Mouse (Mus musculus): Measurements from ENCODE around the gene Tmem52. TPM values are rescaled to one million over a fixed set of nuclear protein-coding genes. Genes with fewer than 3 reads are reported as not detected.
A peak's percentile ranks its signal among the peaks of the same experiment; 100 is the strongest.
"Not testable (repeated sequence)": the region's sequence is repeated elsewhere in the genome, so short reads cannot be mapped to it uniquely, and the experiment has no call there.

Tmem52 gene
- polyA plus RNA-seq, 1 experiment from 2014 or later = not detected

DNA sequence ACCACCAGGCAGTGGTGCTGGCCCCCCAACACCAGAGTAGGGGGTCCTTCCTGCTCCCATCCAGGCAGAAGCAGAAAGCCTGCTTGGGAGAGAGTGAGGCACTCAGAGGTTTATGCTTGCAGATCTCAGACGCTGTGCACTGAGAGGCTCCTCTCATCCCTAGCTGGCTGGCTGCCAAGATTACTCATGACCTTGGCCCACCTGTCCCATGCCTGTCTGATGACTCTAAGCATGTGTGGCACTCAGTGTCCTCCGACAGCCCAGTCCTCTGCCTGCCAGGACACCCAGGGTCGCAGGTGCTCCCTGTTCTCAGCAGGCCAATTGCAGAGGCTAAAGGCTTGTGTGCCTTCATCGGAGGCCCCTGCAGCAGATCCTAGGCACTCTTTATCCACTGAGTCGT lies 4.4 kb downstream of the Tmem52 start:
- Histone ChIP-seq H3K9ac (replicated peaks) (no peak overlapping the region), H3K4me3 (replicated peaks) (no peak overlapping the region), H3K4me2 (replicated peaks) (no peak overlapping the region), H3K9me3 (no peaks in the 10 kb centered on the region), H3K27ac (no peak overlapping the region), H3K36me3 (no peaks in the 10 kb centered on the region), H3K27me3 (no peaks in the 10 kb centered on the region; the same call in 1 of the 2 replicates), H3K4me1 (replicated peaks) (0 out of 2 replicates have a peak, but pooled peaks cover 7% of the 10 kb centered on the region)
- WGBS = 56% methylated on average over 5 of the region's 5 CpGs
- ATAC-seq = no peak

- not testable (repeated sequence) for H3K27me3 ChIP-seq; H3K4me3 ChIP-seq (replicated peaks); ATAC-seq; H3K27ac ChIP-seq; H3K4me1 ChIP-seq (replicated peaks); H3K4me2 ChIP-seq (replicated peaks); H3K36me3 ChIP-seq; H3K9me3 ChIP-seq; H3K9ac ChIP-seq (replicated peaks)
- 59% methylated on average over 2 of the region's 2 CpGs for WGBS
These were observed 4.9 kb downstream of the Tmem52 start for GRCm38 (mm10) chr4:155473796-155474195.

DNA sequence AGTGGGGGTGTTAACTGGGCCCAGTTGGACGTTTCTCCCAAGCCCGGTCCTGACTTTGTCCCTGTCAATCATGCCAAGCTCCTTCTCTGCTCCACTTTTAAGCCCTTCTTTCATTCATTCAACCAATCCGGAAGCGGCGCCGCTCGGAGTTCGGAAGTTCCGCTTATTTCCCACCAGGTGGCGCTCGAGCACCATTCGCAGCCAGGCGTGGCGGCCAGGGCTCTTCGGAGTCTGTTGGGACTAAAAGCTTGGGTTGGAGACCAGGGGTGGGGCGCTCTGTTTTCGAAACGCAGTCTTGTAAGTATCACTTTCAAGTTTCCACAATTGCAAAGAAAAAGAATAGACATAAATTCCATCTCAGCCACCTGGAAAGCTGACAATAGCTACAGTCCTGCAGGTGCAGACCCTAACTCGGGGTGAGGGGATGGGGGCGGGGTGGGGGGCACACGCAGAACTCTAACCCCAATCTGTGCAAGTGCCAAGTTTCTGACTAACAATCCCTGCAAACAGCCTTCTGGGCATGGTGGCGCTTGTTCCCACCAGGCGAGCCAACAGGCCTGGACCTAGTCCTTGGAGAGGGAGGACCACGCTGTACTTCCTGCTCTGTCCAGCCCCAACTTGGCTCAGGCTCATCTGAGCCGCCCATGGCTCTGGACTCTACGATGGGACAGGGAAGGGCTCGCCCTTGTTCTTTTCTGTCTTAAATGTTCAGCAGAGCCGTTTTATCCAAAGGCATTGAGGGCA lies 12.6 kb downstream of the Tmem52 start:
- peak; percentile 81 for ATAC-seq
- Histone ChIP-seq H3K27me3 (no peaks in the 10 kb centered on the region; the same call in 1 of the 2 replicates), H3K9ac (replicated peaks) (no peak overlapping the region; the same call in 1 of the 2 replicates), H3K27ac (no peak overlapping the region), H3K36me3 (no peaks in the 10 kb centered on the region), H3K4me3 (replicated peaks) (no peak overlapping the region), H3K4me1 (replicated peaks) (no peaks in the 10 kb centered on the region), H3K9me3 (no peaks in the 10 kb centered on the region), H3K4me2 (replicated peaks) (peak overlapping the region; percentile 38)
- WGBS = 25% methylated on average over 28 of the region's 28 CpGs

GRCm38 (mm10) chr4:155482125-155482480 lies 13.2 kb downstream of the Tmem52 start:
- ATAC-seq = no peak
- no peaks in the 10 kb centered on the region for H3K9me3 ChIP-seq
- H3K27me3 ChIP-seq = no peaks in the 10 kb centered on the region; the same call in 1 of the 2 replicates
- no peak overlapping the region for H3K4me2 ChIP-seq (replicated peaks)
- H3K4me3 ChIP-seq (replicated peaks) = no peak overlapping the region
- WGBS = 90% methylated on average over 6 of the region's 6 CpGs
- H3K9ac ChIP-seq (replicated peaks) = no peak overlapping the region
- H3K4me1 ChIP-seq (replicated peaks) = no peaks in the 10 kb centered on the region
- no peak overlapping the region for H3K27ac ChIP-seq
- H3K36me3 ChIP-seq = no peaks in the 10 kb centered on the region

DNA sequence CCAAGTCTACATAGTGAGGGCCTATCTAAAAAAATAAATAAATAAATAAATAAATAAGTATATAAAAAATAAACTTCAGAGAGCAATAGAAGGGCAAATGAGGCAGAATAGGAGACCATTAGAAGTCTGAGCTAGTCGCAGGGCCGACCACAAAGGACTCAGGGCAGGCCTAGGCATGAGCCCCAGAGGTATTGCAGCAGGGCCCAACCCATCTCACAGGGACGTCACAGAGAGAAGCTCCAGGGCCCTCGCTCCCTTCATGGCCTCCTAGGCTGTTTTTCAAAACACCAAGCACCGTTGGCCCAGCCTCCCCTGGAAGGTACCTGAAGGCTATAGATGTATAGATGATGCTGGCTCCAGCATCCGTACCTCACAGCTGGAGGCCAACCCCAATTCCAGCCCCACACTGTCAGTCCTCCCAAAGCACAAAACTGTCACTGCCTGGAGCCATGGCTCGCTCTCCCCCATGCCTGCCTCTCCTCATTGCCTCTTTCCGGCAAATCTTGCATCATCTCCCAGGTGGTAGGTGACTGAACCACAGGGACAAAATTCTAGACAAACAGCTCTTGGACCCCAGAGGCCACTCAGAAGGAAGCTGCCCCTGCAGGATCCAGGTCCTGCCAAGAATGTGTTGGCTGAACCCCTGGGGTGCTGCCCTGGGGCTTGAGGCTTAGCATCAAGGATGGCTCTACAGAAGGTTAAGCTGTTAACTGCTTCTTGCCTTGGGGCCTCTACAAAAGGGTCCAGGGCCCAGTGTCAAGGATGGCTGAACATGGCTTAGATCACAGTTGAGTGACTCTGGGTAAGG lies 14.0 kb downstream of the Tmem52 start:
- no peak overlapping the region for H3K4me3 ChIP-seq (replicated peaks)
- H3K4me1 ChIP-seq (replicated peaks) = peaks cover 5% of the 10 kb centered on the region
- no peak overlapping the region for H3K27ac ChIP-seq
- H3K27me3 ChIP-seq = no peaks in the 10 kb centered on the region; the same call in 1 of the 2 replicates
- 58% methylated on average over 8 of the region's 8 CpGs for WGBS
- no peak overlapping the region for H3K4me2 ChIP-seq (replicated peaks)
- no peaks in the 10 kb centered on the region for H3K9me3 ChIP-seq
- ATAC-seq = no peak
- H3K9ac ChIP-seq (replicated peaks) = 0 out of 2 replicates have a peak overlapping the region, but pooled peaks have one; percentile 16
- H3K36me3 ChIP-seq = no peaks in the 10 kb centered on the region

GRCm38 (mm10) chr4:155485521-155485920 lies 16.6 kb downstream of the Tmem52 start:
- no peak for ATAC-seq

DNA sequence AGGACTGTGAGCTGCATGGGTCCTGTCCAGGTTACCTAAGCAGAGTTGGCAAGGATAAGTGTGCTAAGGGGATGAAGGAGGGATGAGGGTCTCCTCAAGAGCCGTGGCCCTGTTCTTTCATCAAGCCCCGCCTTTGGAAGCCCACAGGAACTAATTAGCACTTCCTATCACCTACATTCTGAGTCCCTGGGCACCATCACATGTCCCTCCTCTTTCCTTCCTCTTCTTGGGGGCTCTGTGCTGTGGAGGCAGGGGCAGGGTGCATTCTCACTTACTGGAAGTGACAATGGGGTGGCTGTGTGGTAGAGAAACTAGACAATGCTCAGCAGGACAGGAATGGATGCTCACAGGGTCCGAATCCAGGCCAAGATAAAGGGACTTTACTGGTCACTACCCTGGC lies 18.8 kb downstream of the Tmem52 start:
- no peak for ATAC-seq
- no peak overlapping the region for H3K9ac ChIP-seq (replicated peaks)
- 51% methylated on average over 3 of the region's 3 CpGs for WGBS
- no peak overlapping the region for H3K4me2 ChIP-seq (replicated peaks)
- peak overlapping the region; percentile 40; the same call in 1 of the 2 replicates for H3K27ac ChIP-seq
- H3K4me3 ChIP-seq (replicated peaks) = no peak overlapping the region
- no peaks in the 10 kb centered on the region for H3K9me3 ChIP-seq
- H3K4me1 ChIP-seq (replicated peaks) = peaks cover 25% of the 10 kb centered on the region
- no peaks in the 10 kb centered on the region for H3K36me3 ChIP-seq
- no peaks in the 10 kb centered on the region for H3K27me3 ChIP-seq

More at GRCm38 (mm10) chr4:155485521-155485920, 16.6 kb downstream of the Tmem52 start:
- Histone ChIP-seq H3K9ac (replicated peaks) (no peak overlapping the region), H3K4me3 (replicated peaks) (no peak overlapping the region), H3K27me3 (no peaks in the 10 kb centered on the region; the same call in 1 of the 2 replicates), H3K4me1 (replicated peaks) (peaks cover 21% of the 10 kb centered on the region), H3K4me2 (replicated peaks) (no peak overlapping the region), H3K9me3 (no peaks in the 10 kb centered on the region), H3K36me3 (no peaks in the 10 kb centered on the region), H3K27ac (no peak overlapping the region)
- 84% methylated on average over 3 of the region's 3 CpGs for WGBS

- H3K4me3 ChIP-seq (replicated peaks) = no peak overlapping the region
- H3K36me3 ChIP-seq = no peaks in the 10 kb centered on the region
- H3K9me3 ChIP-seq = no peaks in the 10 kb centered on the region
- no peaks in the 10 kb centered on the region for H3K27me3 ChIP-seq
- peak overlapping the region; percentile 57; the same call in 1 of the 2 replicates for H3K27ac ChIP-seq
- H3K4me1 ChIP-seq (replicated peaks) = peaks cover 32% of the 10 kb centered on the region
- ATAC-seq = no peak
- WGBS = 75% methylated on average over 8 of the region's 8 CpGs
- no peak overlapping the region for H3K4me2 ChIP-seq (replicated peaks)
- 0 out of 2 replicates have a peak overlapping the region, but pooled peaks have one; percentile 34 for H3K9ac ChIP-seq (replicated peaks)
These were observed 19.5 kb downstream of the Tmem52 start for GRCm38 (mm10) chr4:155488232-155489025.

DNA sequence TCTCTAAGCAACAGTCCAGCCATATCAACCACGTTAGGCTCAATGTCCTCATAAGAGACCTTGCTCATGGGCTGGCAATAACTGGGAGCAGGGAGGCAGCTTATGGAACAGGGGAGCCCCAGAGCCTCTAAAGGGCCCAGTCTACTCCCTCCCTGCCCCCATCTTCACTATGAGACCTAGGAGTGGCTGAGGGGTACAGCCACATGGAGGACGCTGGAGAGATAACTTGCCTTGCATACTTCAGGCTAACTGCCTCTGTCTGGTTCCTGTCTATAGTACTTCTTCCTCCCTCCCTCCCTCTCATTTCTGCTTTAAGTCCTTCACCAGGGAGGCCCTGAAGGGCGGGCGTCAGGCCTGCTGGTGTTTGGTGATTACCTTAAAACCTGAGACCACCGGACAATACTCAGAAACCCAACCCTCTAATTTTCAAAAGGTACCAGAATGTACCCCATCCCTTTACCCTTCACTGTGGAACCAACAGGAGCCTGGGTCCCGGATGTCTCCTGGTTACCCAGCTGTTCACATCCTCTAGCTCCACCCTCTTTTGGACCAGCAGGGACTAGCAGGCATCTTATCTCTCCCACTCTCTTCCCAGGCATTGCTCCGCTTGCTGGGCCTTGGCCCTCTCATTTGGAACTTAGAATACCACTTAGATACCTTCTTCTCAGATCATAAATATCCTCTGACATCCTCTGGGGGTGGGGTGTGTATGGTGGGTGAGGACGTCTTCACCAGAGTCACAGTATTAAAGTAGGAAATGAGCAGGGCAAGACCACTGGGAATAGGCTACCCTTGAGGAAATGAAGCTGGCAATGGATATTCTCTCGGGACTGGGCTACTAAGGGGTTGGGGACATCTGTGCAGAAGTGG lies 20.4 kb downstream of the Tmem52 start:
- Histone ChIP-seq H3K4me3 (replicated peaks) (no peak overlapping the region), H3K27me3 (no peaks in the 10 kb centered on the region), H3K4me1 (replicated peaks) (peaks cover 41% of the 10 kb centered on the region), H3K9ac (replicated peaks) (no peak overlapping the region), H3K4me2 (replicated peaks) (no peak overlapping the region), H3K36me3 (no peaks in the 10 kb centered on the region), H3K9me3 (no peaks in the 10 kb centered on the region), H3K27ac (no peak overlapping the region)
- ATAC-seq = no peak
- WGBS = 89% methylated on average over 9 of the region's 9 CpGs

- Histone ChIP-seq H3K9ac (replicated peaks) (peak overlapping the region; percentile 100), H3K36me3 (no peaks in the 10 kb centered on the region), H3K27me3 (no peaks in the 10 kb centered on the region), H3K4me1 (replicated peaks) (peaks cover 52% of the 10 kb centered on the region), H3K4me2 (replicated peaks) (peak overlapping the region; percentile 80), H3K27ac (peak overlapping the region; percentile 96), H3K9me3 (no peaks in the 10 kb centered on the region), H3K4me3 (replicated peaks) (peak overlapping the region; percentile 99)
- no peak for ATAC-seq
- 26% methylated on average over 5 of the region's 5 CpGs for WGBS
These were observed 21.5 kb downstream of the Tmem52 start for GRCm38 (mm10) chr4:155490456-155490855.

DNA sequence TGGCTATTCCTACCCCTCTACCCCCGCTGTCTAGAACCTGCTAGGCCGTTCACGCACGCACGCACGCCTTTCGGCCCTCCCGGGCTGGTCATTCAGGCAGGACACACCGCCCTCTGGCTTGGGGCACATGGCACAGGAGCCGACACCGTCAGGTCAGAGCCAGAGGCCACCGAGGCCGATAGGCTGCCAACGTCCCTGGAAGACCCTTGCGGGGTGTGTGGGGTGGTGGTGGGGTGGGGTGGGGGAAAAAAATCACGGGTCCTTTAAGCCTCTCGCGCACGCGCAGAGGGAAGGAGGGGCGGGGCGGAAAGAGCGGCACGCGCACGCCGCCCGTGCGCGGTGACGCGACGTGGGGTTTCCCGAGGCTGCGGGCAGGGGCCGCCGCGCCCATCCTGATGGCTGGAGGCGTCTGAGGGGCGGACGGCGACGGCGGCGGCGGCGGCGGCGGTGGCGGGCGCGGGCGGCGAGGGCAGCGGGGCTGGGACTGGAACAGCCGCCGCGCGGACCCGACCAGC lies 22.1 kb downstream of the Tmem52 start, which contains the start of gene Gnb1:
TSS of gene Gnb1 (plus strand) at position 372 of the 515 bp plus-strand sequence.
- peak within 1 kb of the TSS; percentile 99 for H3K4me3 ChIP-seq (replicated peaks)
- no peaks in the 10 kb centered on the region for H3K27me3 ChIP-seq
- H3K9me3 ChIP-seq = no peaks in the 10 kb centered on the region
- under 1% methylated on average over 25 of the region's 60 CpGs for WGBS
- H3K9ac ChIP-seq (replicated peaks) = peak within 1 kb of the TSS; percentile 100
- H3K4me2 ChIP-seq (replicated peaks) = peak within 1 kb of the TSS; percentile 80
- peak; percentile 81 for ATAC-seq
- H3K27ac ChIP-seq = peak within 1 kb of the TSS; percentile 96
- no peaks in the 10 kb centered on the region for H3K36me3 ChIP-seq
- H3K4me1 ChIP-seq (replicated peaks) = peaks cover 57% of the 10 kb centered on the region

All from midbrain, embryonic 13.5 days (tissue).